Mouse (Mus musculus) cerebellum, adult 18-20 months (tissue): ENCODE data around the gene Srm.
A peak's percentile ranks its signal among the peaks of the same experiment; 100 is the strongest.

ENCODE experiments used
- DNase-seq, 2 experiments: peaks; one replicate each; pipeline ENCODE4 v3.0.0; 2021

The Srm gene

GRCm38 (mm10) chr4:148638302-148638701 is 47.0 kb downstream of the Srm start:
- DNase-seq, result no peak

DNA sequence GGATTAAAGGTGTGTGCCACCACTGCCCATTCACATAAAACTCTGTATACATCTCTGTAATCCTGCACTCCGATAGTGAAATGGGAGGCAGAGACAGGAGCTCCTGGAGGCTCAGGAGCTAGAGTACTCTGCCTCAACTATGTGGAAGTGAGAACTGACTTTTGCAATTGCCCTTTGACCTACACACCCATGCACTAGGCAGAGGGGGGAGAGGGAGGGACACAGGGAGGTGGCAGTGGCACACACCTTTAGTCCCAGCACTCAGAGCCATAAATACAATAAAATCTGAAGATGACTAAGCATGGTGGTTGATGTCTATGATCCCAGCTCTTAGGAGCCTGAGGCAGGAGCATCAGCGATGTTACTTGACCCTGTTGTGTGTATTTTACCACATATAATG is 48.2 kb downstream of the Srm start:
- no peak for DNase-seq

DNA sequence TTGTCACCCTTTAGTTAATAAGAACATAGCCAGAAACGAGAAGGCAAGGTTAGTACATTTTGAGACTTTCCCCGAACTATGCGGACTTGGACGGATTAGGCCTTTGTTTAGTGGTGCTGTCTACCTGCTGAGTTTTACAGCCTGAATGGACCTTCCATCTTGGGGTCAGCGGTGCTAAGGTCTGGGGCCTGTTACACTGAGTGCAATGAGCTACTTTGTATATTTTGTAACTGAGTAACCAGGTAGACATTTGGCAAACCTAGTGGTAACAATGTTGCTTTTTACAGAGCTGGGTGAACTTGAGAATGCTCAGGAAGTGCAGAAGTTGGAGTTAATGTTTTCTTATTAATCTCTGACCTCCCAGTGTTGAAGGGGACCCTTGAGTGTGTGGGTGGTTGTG is 49.8 kb downstream of the Srm start:
- no peak for DNase-seq

DNA sequence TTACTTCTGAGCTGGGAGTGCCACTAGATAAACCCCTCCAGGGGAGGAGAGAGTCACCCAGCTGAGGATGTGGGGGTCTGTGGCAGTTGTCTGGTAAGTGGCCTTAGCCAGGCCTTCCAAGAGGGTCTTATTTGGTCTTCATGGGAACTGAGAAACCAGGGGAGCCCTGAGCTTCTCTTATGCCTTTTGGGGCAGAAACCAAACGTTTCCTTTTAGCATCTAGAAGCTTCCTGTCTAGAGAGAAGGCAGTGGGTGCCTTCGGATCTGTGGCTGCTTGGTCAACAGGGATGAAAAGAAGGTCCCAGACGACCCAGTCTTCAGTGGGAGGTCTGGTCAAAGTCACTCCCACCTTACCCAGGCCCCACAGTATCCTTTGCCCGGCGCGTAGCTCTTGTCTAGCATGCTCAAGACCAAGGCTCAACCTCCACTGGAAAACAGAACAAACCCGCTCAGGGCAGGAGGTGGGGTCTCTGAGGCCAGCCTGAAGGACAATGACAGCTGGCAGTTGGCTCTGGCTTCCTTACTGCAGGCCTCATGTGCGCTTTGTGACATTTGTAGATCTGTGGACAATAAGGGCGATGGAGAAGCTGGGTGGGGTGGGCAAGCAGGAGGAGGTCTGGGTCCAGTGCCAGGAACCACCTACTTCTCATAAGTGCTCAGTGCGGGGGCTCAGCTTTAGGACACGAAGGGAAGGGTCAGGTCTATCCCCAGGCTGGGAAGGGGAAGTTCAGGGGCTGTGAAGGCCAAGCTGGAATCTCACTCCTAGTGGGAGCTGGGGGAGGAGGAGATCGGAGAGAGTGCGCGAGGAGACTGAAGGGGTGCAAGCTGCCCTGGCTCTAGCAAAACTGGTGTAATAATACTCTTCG is 52.2 kb downstream of the Srm start, which contains the start of gene Gm572:
Gene Gm572, plus strand, starts transcription at position 27 of the 866 bp plus-strand sequence.
- no peak for DNase-seq

GRCm38 (mm10) chr4:148644157-148644511 is 52.8 kb downstream of the Srm start:
- DNase-seq, result peak; percentile 74 to 79
